Mouse (Mus musculus): ENCODE results near the gene Ncoa4. TPM values are rescaled to one million over a fixed set of nuclear protein-coding genes. Genes with fewer than 3 reads are reported as not detected.

The Ncoa4 gene
- total and polyA plus RNA-seq, 2 experiments: 39.6 to 134 TPM

GRCm38 (mm10) chr14:32153156-32153555 is 6.5 kb upstream of the Ncoa4 start:
- peak overlapping the region; percentile 82; the same call in 1 of the 2 replicates for H3K27ac ChIP-seq (replicated peaks; ENCODE audit: insufficient read depth, low read depth, low read length)
- H3K36me3 ChIP-seq (ENCODE audit: control insufficient read depth, insufficient read depth, low read length): no peaks in the 10 kb centered on the region
- H3K79me2 ChIP-seq (ENCODE audit: control insufficient read depth, insufficient read depth, low read length): no peaks in the 10 kb centered on the region
- WGBS: 59% methylated on average over 2 of the region's 2 CpGs
- no peak for TF ChIP-seq CTCF (IDR thresholded peaks at IDR 0.05; ENCODE audit: low read depth, low read length)
- no peak for TF ChIP-seq POLR2A (IDR thresholded peaks at IDR 0.05; ENCODE audit: extremely low read depth, insufficient read depth, low read length)
- H3K4me1 ChIP-seq (ENCODE audit: control insufficient read depth, insufficient read depth, low read length): peaks cover 7% of the 10 kb centered on the region
- H3K4me3 ChIP-seq (ENCODE audit: insufficient read depth, low read depth, low read length): no peak overlapping the region
- DNase-seq (ENCODE audit: extremely low read depth, low read depth, low spot score): peak; percentile 79
- no peaks in the 10 kb centered on the region for H3K27me3 ChIP-seq (ENCODE audit: control insufficient read depth, insufficient read depth, low read length)
- no peak overlapping the region for H3K9ac ChIP-seq (ENCODE audit: low read depth, low read length)

- no peak for DNase-seq (ENCODE audit: extremely low read depth, low read depth, low spot score)
- TF ChIP-seq POLR2A (IDR thresholded peaks at IDR 0.05; ENCODE audit: extremely low read depth, insufficient read depth, low read length) (no peak), CTCF (IDR thresholded peaks at IDR 0.05; ENCODE audit: low read depth, low read length) (no peak)
- Histone ChIP-seq H3K27ac (replicated peaks; ENCODE audit: insufficient read depth, low read depth, low read length) (no peak overlapping the region), H3K4me1 (ENCODE audit: control insufficient read depth, insufficient read depth, low read length) (peaks cover 7% of the 10 kb centered on the region), H3K4me3 (ENCODE audit: insufficient read depth, low read depth, low read length) (no peak overlapping the region), H3K27me3 (ENCODE audit: control insufficient read depth, insufficient read depth, low read length) (no peaks in the 10 kb centered on the region), H3K36me3 (ENCODE audit: control insufficient read depth, insufficient read depth, low read length) (no peaks in the 10 kb centered on the region), H3K9ac (ENCODE audit: low read depth, low read length) (no peak overlapping the region), H3K79me2 (ENCODE audit: control insufficient read depth, insufficient read depth, low read length) (no peaks in the 10 kb centered on the region)
- WGBS: 88% methylated on average over 6 of the region's 6 CpGs
Observed at GRCm38 (mm10) chr14:32154758-32155157, 4.9 kb upstream of the Ncoa4 start.

GRCm38 (mm10) chr14:32159150-32159670 is 455 bp upstream of the Ncoa4 start:
- no peaks in the 10 kb centered on the region for H3K36me3 ChIP-seq (ENCODE audit: control insufficient read depth, insufficient read depth, low read length)
- peak overlapping the region; percentile 40; the same call in 1 of the 2 replicates for H3K4me3 ChIP-seq (ENCODE audit: insufficient read depth, low read depth, low read length)
- TF ChIP-seq POLR2A (IDR thresholded peaks at IDR 0.05; ENCODE audit: extremely low read depth, insufficient read depth, low read length): no peak
- TF ChIP-seq CTCF (IDR thresholded peaks at IDR 0.05; ENCODE audit: low read depth, low read length): no peak
- peak overlapping the region; percentile 80 for H3K27ac ChIP-seq (replicated peaks; ENCODE audit: insufficient read depth, low read depth, low read length)
- peaks cover 17% of the 10 kb centered on the region; the same call in 1 of the 2 replicates for H3K79me2 ChIP-seq (ENCODE audit: control insufficient read depth, insufficient read depth, low read length)
- H3K27me3 ChIP-seq (ENCODE audit: control insufficient read depth, insufficient read depth, low read length): no peaks in the 10 kb centered on the region
- peak overlapping the region; percentile 46 for H3K9ac ChIP-seq (ENCODE audit: low read depth, low read length)
- peak; percentile 80 for DNase-seq (ENCODE audit: extremely low read depth, low read depth, low spot score)
- WGBS: 18% methylated on average over 4 of the region's 4 CpGs
- H3K4me1 ChIP-seq (ENCODE audit: control insufficient read depth, insufficient read depth, low read length): peaks cover 18% of the 10 kb centered on the region

- peak overlapping the region; percentile 93 for H3K27ac ChIP-seq (replicated peaks; ENCODE audit: insufficient read depth, low read depth, low read length)
- H3K4me3 ChIP-seq (ENCODE audit: insufficient read depth, low read depth, low read length): peak overlapping the region; percentile 87
- DNase-seq (ENCODE audit: extremely low read depth, low read depth, low spot score): no peak
- H3K9ac ChIP-seq (ENCODE audit: low read depth, low read length): peak overlapping the region; percentile 90
- peaks cover 25% of the 10 kb centered on the region for H3K4me1 ChIP-seq (ENCODE audit: control insufficient read depth, insufficient read depth, low read length)
- TF ChIP-seq CTCF (IDR thresholded peaks at IDR 0.05; ENCODE audit: low read depth, low read length) (no peak), POLR2A (IDR thresholded peaks at IDR 0.05; ENCODE audit: extremely low read depth, insufficient read depth, low read length) (no peak)
- H3K27me3 ChIP-seq (ENCODE audit: control insufficient read depth, insufficient read depth, low read length): no peaks in the 10 kb centered on the region
- H3K36me3 ChIP-seq (ENCODE audit: control insufficient read depth, insufficient read depth, low read length): no peaks in the 10 kb centered on the region
- H3K79me2 ChIP-seq (ENCODE audit: control insufficient read depth, insufficient read depth, low read length): peaks cover 18% of the 10 kb centered on the region; the same call in 1 of the 2 replicates
- 5% methylated on average over 7 of the region's 7 CpGs for WGBS
Observed at GRCm38 (mm10) chr14:32160563-32160962, 898 bp downstream of the Ncoa4 start.

GRCm38 (mm10) chr14:32161090-32161885 is 1.6 kb downstream of the Ncoa4 start:
- WGBS: 31% methylated on average over 12 of the region's 12 CpGs
- no peaks in the 10 kb centered on the region for H3K36me3 ChIP-seq (ENCODE audit: control insufficient read depth, insufficient read depth, low read length)
- TF ChIP-seq CTCF (IDR thresholded peaks at IDR 0.05; ENCODE audit: low read depth, low read length): no peak
- no peak for TF ChIP-seq POLR2A (IDR thresholded peaks at IDR 0.05; ENCODE audit: extremely low read depth, insufficient read depth, low read length)
- peak; percentile 96 for DNase-seq (ENCODE audit: extremely low read depth, low read depth, low spot score)
- H3K27me3 ChIP-seq (ENCODE audit: control insufficient read depth, insufficient read depth, low read length): no peaks in the 10 kb centered on the region
- peaks cover 25% of the 10 kb centered on the region for H3K4me1 ChIP-seq (ENCODE audit: control insufficient read depth, insufficient read depth, low read length)
- H3K4me3 ChIP-seq (ENCODE audit: insufficient read depth, low read depth, low read length): peak overlapping the region; percentile 14
- H3K27ac ChIP-seq (replicated peaks; ENCODE audit: insufficient read depth, low read depth, low read length): peak overlapping the region; percentile 93
- H3K9ac ChIP-seq (ENCODE audit: low read depth, low read length): peak overlapping the region; percentile 60
- peaks cover 19% of the 10 kb centered on the region; the same call in 1 of the 2 replicates for H3K79me2 ChIP-seq (ENCODE audit: control insufficient read depth, insufficient read depth, low read length)

All from liver, adult 2 months (tissue).